Mouse (Mus musculus) splenic B cell, adult 2 months (primary cell): Measurements from ENCODE around the gene Nmnat3.

ENCODE experiments used
- DNase-seq: peaks from one replicate; pipeline ENCODE4 v3.0.0-alpha.2; 2011; ENCODE audit warnings: low read depth, low spot score
- H3K27me3 ChIP-seq: 2 replicates; pipeline ENCODE4 v1.6.1; 2012; ENCODE audit warnings: mild to moderate bottlenecking, low read length, moderate library complexity, mixed read lengths; ENCODE audit not compliant: control insufficient read depth, poor library complexity, insufficient read depth, severe bottlenecking
- H3K36me3 ChIP-seq: 2 replicates; pipeline ENCODE4 v1.6.1; 2012; ENCODE audit warnings: mild to moderate bottlenecking, low read length, moderate library complexity, mixed read lengths; ENCODE audit not compliant: control insufficient read depth, poor library complexity, insufficient read depth, severe bottlenecking

Gene Nmnat3

DNA sequence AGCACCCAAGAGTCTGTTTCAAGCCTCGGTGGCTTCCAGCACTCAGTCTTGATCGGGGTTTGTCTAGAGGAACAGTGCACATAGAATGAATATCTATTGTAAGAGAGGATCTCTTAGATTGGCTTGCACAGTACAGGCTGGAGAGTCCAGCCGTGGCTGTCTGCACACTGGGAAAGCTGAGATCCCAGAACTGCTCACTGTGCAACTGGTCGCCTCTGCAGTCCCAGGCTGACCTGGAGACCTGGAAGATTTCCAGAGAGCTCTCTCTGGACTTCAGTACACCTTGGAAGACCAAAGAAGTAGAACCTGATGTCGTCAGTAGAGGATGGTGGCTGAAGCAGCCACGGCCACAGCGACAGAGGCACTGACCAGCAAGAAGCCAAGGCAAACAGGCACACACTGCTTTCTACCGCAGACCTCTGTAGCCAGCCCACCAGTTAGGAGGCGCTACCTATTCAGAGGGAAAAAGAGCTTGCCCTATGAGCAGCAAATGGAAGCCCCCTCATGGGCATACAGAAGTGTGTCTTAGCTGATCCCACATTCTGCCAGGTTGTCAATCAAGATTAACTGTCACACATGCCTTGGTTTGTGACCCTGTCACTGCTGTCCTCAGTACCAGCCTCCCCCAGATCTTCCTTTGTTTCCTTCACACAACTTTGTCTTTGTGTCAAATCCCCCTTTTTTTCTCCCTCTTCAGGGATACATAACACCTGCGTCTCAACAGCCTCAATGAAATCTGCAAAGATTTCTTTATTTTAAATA, 41.4 kb downstream of the Nmnat3 start:
- H3K27me3 ChIP-seq, result no peaks in the 10 kb centered on the region
- H3K36me3 ChIP-seq, result no peaks in the 10 kb centered on the region
- no peak for DNase-seq

DNA sequence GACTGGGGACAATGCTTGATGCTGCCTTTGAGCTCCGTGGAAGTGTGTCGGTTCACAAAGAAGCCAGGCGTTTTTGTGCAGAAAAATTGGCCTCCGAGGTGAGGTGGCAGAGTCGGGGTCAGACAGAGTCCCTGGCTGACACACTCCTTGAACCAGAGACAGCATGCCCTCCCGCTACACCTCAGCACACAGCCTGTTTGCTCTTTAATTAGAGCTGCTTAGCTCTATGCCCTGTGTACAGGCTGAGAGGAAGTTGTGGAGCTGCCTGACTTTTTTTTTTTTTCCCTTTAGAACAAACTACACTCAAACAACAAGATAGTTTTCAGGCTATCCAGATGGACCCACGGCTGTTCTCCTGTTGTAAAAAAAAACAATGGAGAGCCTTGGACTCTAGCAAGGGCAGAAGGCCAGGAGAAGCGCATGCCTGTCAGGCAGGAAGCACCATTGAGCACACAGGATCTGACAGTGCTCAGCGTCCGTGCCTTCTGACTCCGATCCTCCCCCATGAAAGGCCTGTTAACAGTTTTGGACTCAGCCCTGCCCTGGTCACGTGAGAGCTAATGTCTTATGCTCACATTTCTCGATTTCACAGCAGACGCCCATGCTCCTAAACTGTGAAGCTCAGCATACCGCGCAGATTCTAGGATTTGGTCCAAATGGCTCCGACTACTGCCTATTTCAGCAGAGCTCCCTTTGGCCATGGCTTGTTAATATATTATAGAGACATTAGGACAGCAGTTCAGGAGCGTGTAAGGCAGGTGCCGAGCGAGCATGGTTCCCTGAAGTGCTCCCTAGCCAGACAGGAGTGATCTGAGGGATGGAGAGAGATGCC, 42.3 kb downstream of the Nmnat3 start:
- Histone ChIP-seq H3K27me3 (no peaks in the 10 kb centered on the region), H3K36me3 (no peaks in the 10 kb centered on the region)
- no peak for DNase-seq

DNA sequence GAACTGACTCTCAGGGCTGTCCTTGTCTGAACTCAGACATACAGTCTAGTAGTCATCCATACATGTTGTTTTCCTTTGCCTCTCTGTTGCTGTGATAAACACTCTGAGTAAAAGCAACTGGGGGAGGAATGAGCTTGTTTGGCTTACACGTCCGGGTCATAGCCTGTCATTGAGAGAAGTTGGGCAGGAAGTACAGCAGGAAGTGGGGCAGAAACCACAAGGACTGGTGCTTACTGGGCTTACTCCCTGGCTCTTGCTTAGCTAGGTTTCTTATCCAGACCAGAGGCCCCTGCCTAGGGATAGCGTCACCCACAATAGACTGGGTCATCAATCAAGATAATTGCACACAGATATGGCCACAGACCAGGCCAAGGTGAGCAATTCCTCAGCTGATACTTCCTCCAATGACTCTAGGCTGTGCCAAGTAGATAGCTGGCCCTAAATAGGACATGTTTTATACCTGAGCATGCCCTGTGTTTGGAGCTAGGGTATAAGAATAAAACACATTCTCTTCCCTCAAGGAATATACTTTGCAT, 46.1 kb downstream of the Nmnat3 start:
- peak; percentile 5 for DNase-seq
- H3K27me3 ChIP-seq, result no peaks in the 10 kb centered on the region

DNA sequence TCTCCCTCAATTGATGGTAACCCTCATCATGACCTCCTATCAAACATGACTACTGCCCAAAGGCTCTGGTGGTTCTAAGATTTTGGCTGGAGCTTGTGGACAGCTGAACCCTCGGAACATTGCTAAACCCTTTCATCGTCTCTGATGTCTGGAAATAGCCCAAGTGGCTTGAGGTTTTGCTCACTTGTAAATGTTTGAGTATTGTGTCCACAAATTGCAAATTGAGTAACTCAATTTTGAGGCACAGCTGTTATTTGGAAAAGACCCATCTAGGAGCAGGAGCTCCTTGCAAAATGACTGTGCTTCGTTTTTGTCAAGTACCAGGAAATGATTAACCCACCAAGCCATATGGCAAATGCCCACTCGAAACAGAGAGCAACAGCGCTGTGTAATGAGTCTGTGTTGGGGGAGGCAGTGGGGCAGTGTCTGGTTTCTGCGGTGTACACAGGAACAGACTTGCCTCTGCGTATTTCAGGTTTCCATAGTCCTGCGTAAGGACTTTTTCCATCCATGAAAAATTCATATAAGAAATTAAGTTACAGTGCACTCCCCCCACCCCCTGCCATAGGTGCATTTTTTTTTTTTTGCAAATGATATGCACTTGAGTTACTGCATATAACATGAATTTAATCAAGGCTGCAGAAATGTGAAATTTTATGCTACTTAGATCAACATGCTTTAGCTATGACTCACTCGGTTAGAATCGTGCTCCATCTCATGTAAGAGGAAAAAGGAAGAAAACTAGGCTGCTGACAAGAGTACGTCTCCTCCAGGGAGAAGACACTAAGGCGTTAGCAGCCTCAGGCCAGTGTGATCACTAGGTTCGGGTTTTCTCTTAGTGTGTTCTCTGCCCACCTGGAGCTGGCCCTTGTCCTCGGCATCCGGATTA, 50.9 kb downstream of the Nmnat3 start:
- Histone ChIP-seq H3K27me3 (no peaks in the 10 kb centered on the region), H3K36me3 (no peaks in the 10 kb centered on the region; the same call in 1 of the 2 replicates)
- DNase-seq, result no peak

More for the DNA sequence above, 46.1 kb downstream of the Nmnat3 start:
- H3K36me3 ChIP-seq, result no peaks in the 10 kb centered on the region

DNA sequence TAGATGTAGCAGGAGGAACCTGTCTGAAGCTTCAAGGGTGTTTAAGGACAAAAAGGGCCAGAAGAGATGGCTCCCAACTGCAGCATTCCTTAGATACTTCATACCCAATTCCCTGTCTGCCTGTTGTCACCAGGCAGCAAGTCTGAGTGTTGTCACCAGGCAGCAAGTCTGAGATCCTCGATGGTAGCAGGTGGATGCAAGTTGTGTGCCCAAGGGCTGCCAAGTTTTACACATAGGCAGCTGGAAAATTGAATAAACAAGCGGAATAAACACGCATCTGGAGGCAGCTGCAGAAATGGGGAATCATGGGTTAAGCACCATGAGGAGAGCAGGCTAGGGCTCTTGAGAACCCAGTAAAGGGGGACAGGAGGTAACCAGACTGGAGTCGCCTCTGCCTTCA, 52.7 kb downstream of the Nmnat3 start:
- DNase-seq, result no peak
- H3K27me3 ChIP-seq, result no peaks in the 10 kb centered on the region
- no peaks in the 10 kb centered on the region; the same call in 1 of the 2 replicates for H3K36me3 ChIP-seq

DNA sequence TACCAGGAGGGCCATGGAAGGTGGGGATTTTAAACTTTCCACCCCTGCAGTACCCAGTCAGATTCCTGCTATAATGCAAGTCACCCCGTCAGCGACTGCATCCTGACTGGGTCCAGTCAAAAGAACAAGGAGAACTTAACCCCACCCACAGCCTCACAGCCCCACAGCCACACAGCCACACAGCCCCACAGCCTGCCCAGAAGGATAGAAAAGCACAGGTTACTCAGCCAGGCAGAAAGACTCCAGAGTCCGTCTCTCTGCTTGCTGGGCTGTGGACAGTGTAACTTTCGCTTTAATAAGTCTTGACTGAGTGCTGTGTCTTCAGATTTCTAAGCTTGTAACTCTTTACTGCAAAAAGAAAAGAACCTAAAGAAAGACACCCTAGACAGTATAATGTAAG, 53.2 kb downstream of the Nmnat3 start:
- H3K27me3 ChIP-seq, result no peaks in the 10 kb centered on the region
- DNase-seq, result no peak
- no peaks in the 10 kb centered on the region; the same call in 1 of the 2 replicates for H3K36me3 ChIP-seq

DNA sequence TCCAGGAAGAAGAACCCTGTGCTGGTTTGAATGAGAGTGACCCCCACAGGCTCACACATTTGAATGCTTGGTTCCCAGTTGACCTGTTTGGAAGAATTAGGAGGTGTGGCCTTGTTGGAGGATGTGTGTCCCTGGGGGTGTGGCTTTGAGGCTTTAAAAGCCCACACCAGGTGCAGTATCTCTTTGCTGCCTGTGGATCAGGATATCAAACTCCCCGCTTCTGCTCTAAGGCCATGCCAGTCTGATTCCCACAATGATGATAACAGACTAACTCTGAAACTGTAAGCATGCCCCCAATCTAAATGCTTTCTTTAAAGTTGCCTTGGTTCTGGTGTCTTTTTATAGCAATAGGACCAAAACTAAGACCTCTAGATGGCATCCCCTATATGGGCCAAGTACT, 58.6 kb downstream of the Nmnat3 start:
- H3K27me3 ChIP-seq, result no peaks in the 10 kb centered on the region
- H3K36me3 ChIP-seq, result no peaks in the 10 kb centered on the region; the same call in 1 of the 2 replicates
- DNase-seq, result no peak

DNA sequence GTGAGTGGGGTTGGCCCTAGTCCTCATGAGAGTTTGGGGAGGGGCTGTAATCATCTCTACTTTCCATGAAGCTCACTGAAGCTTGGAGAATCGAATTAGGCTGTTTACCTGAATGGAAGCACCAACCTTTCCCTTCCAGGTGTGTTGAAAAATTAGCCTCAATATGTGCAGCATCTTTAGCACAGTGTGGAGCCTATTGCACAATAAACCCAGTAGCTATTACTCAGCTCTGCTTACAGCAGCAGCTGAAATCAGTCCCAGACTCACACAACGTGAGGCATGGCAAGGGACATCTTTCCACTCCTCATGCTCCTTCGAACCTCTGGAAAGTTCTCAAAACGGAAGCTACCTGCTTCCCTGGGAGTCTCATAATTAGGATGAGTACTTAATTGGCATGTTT, 59.0 kb downstream of the Nmnat3 start:
- Histone ChIP-seq H3K27me3 (no peaks in the 10 kb centered on the region), H3K36me3 (no peaks in the 10 kb centered on the region; the same call in 1 of the 2 replicates)
- no peak for DNase-seq

DNA sequence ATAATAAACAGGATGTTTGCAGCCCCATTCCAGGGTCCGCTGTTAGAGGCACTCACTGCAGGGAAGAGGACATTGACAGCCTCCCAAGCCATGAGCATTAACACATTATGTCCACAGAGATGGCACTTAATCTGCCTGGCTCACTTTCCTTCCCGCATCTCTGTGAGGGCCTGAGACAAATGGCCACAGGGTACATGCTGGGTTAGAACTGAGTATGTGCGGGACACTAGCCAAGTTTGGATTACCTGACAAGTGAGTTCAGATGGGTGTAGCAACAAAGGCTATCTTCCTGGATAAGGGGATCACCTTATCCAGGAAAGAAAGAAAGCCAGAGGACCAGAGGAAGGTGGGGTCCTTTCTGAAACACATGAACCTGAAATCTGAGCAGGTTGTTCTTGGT, 59.8 kb downstream of the Nmnat3 start:
- DNase-seq, result no peak
- Histone ChIP-seq H3K27me3 (no peaks in the 10 kb centered on the region), H3K36me3 (no peaks in the 10 kb centered on the region; the same call in 1 of the 2 replicates)

DNA sequence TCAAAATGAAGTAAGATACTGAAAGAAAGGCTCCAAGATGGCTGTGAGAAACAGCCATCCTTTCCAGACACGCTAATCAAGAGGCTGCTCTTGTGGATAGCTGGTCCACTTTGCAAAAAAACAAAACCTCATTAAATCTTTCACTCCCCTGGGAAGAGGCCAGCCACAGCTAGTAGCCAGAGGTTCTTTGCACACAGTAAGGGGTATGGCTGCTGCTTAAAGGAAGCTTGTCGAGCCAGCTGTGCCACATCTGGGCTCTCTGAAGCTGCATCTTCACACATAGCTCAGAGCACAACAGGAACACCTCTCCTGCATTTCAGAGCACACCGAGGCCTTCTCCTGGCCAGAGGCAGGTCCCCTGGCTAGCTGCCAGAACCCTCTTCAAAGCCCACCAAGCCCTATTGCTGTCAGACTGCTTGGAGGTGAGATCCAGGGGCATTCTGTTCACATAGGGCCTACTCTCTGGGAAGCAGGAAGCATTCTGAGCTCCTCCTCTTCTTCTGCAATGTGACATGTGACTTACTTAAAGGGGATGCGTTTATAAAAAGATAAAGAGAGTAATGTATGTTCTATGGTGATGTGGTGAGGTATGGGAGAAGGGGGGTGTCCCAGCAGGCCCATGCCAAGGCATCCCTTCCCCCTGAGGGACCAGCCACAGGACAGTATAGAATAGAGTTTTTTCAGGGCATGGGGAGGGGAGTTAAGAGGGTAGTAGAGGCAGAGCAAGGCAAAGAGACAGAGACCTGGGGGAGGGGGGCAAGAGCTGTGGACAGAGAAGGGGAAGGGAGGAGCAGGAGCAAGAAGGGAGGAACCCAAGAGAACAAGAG, 63.3 kb downstream of the Nmnat3 start:
- no peak for DNase-seq
- H3K36me3 ChIP-seq, result no peaks in the 10 kb centered on the region; the same call in 1 of the 2 replicates
- H3K27me3 ChIP-seq, result no peaks in the 10 kb centered on the region

DNA sequence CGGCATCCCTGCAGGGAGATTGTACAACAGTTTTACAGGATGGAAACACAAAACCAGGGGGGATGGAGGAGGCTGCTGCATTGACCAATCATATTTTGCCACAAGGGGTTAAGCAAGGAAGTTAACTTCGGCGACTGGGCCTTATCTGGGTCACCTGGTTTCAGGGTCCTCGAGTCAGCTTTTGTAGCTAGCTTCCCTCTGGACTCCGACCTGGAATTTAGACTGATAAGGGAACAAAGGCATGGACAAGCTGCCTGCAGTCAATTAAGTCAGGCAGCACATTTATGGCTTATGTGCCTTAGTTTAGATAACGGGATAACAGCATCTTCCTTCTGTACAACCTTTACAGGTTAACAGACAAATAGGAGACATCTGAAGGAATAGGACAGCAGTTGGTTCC, 65.1 kb downstream of the Nmnat3 start:
- Histone ChIP-seq H3K27me3 (no peaks in the 10 kb centered on the region), H3K36me3 (no peaks in the 10 kb centered on the region; the same call in 1 of the 2 replicates)
- DNase-seq, result no peak

DNA sequence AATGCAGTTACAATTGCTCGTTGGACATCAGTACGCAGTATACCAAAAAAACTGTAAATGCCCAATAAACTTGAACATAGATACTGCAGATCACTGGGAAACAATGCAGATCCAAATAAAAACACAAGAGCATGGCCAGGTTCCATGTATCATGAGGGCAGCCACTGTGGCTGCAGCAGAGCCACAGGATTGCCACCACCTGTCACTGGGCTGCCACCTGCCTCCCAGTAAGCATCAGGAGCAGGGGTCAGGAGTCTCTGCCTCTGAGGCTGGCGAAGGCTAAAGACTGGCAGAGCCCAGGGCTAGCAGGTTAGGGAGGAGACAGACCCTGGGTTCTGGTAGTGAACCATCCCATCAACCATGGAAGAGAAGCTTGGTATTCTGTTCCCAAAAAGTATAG, 67.7 kb downstream of the Nmnat3 start:
- no peak for DNase-seq
- Histone ChIP-seq H3K27me3 (no peaks in the 10 kb centered on the region), H3K36me3 (no peaks in the 10 kb centered on the region)

DNA sequence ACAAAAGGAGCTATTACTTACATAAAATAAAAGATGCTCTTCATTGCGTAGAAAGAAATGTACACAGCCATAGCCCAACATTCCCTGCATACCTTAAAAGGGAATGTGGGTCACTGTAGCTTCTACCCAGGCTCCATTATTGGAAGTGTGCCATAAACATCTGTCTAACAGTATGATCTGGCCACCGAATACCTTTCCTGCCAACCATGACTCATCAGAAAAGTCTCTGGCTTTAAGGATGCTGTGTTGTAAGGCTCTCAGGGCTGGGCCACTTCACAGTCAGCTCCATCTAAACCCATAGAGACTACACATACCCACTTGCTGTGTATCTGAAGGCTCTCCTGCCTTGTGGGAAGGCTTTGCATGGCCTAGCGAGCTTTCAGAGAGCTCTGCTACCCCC, 73.8 kb downstream of the Nmnat3 start:
- no peaks in the 10 kb centered on the region for H3K36me3 ChIP-seq
- DNase-seq, result no peak
- H3K27me3 ChIP-seq, result no peaks in the 10 kb centered on the region

DNA sequence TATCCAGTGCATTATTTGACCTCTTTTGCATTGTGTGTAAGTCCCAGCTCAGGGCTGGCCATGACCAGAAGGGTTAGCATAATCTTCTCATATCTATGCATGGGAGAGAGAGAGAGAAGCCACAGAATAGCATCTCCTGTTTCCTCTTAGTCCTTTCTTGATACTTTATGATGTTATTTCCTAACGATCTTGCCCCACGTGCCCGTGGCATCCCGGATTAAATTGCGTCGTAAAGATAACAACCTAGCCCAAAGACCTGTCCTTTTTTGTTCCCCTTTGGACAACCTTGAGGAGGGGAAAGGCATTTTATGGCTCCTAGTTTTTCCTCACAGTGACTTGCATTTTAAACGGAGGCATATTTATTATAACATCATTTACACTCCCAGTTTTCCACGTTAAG, 78.8 kb downstream of the Nmnat3 start:
- Histone ChIP-seq H3K36me3 (no peaks in the 10 kb centered on the region), H3K27me3 (no peaks in the 10 kb centered on the region)
- DNase-seq, result no peak
